Mouse (Mus musculus) regulatory T cell (primary cell): Measurements from ENCODE around the gene Zscan5b.
"Not testable (repeated sequence)": the region's sequence is repeated elsewhere in the genome, so short reads cannot be mapped to it uniquely, and the experiment has no call there.

Experiments
- in situ Hi-C: fragments of 300-600 bp; cut with MboI, MseI; formaldehyde crosslinking; loops from one replicate; pipeline ENCODE4 v1.15.1; 2025; ENCODE audit warnings: high pct_unique_total_duplicates

The Zscan5b gene

GRCm38 (mm10) chr7:6221978-6222377, at the start of gene Zscan5b:
Zscan5b (plus strand) TSS chr7:6222278.
- in situ Hi-C loops, result no loop called here

GRCm38 (mm10) chr7:6172674-6173244, 49.3 kb upstream of the Zscan5b start:
- in situ Hi-C loops, result loop anchor here (25.0 kb wide), 1 partner anchor 1710 kb away; the partner anchor contains the start of gene Eps8l1

GRCm38 (mm10) chr7:6173872-6174271, 48.2 kb upstream of the Zscan5b start:
- in situ Hi-C loops, result loop anchor here (25.0 kb wide), 1 partner anchor 1712 kb away; the partner anchor contains the start of gene Eps8l1

GRCm38 (mm10) chr7:6174365-6174987, 47.6 kb upstream of the Zscan5b start:
- in situ Hi-C loops, result loop anchor here (25.0 kb wide), 1 partner anchor 1712 kb away; the partner anchor contains the start of gene Eps8l1

DNA sequence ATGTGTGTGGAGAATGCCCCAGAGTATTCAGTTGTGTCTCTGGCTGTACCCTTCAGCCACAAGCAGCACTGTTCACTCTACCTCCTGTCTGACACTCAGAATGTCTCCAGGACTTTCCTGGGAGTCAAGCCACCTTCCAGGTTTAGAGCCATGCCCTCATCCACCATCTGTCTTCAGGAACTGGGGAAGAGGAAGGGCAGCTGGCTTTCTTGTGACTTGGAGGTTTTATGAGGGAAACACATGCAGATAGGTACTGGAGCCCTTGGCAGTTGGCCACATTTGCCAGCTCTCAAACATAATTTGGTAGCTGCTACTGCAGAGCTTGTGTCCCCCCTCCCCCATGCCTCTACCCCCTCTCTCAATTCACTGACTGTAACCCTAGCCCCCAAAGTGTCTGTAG, 43.1 kb upstream of the Zscan5b start:
- in situ Hi-C loops, result no loop called here

DNA sequence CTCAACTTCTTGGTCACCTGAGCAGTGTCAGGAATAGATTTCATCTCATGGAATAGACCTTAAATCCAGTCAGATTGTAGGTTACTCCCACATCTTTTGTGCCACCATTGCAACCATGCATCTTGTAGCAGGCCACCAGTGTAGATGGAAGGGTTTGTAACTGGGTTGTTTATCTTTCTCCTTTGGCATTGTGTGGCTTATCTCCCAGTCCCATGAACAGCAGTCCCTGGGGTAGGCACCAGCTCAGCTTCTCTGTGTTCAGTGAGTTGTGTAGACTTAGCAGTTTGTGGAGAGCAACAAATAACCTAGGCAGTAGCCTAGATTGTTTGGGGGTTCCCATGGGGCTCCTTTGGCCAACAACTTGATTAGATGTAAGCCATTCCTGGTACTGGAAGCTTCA, 39.2 kb upstream of the Zscan5b start:
- in situ Hi-C loops, result loop anchor here (10.0 kb wide), 1 partner anchor 1098 kb away; the partner anchor contains the start of gene Epn1

DNA sequence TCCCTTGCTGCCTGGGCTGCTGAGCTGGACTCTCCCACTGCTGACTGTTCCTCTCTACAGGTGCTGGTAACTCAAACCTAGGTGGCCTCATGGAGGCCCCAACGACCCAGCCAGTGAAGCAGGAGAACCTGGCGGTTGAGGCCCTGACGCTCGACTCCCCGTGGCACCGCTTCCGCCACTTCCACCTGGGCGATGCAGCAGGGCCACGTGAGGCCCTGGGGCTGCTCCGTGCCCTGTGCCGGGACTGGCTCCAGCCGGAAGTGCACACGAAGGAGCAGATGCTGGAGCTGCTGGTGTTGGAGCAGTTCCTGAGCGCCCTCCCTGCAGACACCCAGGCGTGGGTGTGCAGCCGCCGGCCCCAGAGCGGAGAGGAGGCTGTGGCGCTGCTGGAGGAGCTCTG, 38.3 kb upstream of the Zscan5b start:
- in situ Hi-C loops, result loop anchor here (10.0 kb wide), 1 partner anchor 1099 kb away; the partner anchor contains the start of gene Epn1

- in situ Hi-C loops, result loop anchor here (10.0 kb wide), 1 partner anchor 1100 kb away; the partner anchor contains the start of gene Epn1
These were observed 37.6 kb upstream of the Zscan5b start for GRCm38 (mm10) chr7:6184521-6184920.

GRCm38 (mm10) chr7:6185391-6185790, 36.7 kb upstream of the Zscan5b start:
- in situ Hi-C loops, result loop anchor here (10.0 kb wide), 1 partner anchor 1101 kb away; the partner anchor contains the start of gene Epn1

DNA sequence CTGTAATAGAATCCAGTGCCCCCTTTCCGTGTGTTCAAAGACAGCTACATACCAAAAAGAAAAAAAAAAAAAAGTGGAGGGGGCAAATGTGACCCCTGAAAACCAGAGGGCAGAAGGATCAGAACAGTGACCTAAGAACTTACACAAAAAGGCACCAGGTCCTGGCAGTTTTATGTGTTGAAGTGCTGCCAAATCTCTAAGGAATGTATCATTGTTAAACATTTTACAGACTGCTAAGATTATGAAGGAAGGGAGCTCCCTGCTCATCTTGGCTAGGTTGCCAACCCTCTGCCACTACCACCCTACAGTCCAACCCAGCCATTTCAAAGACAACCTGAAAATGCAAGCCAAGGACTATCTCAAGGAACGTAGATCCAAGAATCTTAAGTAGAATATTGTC, 35.9 kb upstream of the Zscan5b start:
- in situ Hi-C loops, result loop anchor here (10.0 kb wide), 1 partner anchor 1101 kb away; the partner anchor contains the start of gene Epn1

DNA sequence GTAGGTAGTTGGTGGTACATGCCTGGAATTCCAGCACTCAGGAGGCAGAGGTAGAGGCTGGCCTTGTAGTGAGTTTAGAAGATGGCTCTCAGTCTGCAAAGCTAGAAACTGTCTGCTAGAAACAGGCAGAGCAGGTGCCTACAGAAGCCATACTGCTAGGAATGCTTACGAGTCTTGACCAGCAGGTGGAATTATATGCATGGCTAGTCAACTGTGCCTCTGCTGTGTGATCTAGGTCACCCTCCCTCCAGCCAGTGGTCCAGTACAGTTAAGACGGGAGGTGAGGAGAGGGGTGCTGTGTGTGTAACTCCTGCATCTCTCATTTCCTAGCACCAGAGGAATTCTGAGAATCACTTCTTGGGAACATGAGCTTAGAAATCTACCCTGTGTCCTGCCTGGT, 35.3 kb upstream of the Zscan5b start:
- in situ Hi-C loops, result loop anchor here (10.0 kb wide), 1 partner anchor 1102 kb away; the partner anchor contains the start of gene Epn1

- in situ Hi-C loops, result loop anchor here (10.0 kb wide), 1 partner anchor 1105 kb away; the partner anchor contains the start of gene Epn1
These were observed 32.5 kb upstream of the Zscan5b start for GRCm38 (mm10) chr7:6189542-6189941.

GRCm38 (mm10) chr7:6191376-6191775, 30.7 kb upstream of the Zscan5b start:
- in situ Hi-C loops, result loop anchor here (5.0 kb wide), 1 partner anchor 64 kb away; no protein-coding TSS in a partner anchor

DNA sequence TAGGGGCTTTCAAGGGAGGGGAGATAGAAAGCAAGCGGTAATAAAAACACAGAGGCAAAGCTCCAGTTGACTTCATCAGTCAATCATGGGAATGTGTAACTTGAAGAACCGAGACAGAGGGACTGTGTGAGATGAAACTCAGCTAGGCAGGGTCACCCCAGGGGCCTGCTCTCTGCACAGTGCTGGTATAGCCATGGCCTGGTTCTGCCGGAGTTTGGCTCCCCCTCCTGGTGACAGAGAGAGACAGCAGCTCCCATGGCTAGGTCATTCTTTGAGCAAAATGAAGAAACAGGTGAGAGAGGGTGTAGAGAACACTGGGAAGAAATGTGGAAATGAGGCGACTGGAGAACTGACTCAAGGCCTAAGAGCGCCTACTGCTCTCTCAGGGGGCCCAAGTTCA, 27.9 kb upstream of the Zscan5b start:
- in situ Hi-C loops, result loop anchor here (5.0 kb wide), 1 partner anchor 67 kb away; no protein-coding TSS in a partner anchor

DNA sequence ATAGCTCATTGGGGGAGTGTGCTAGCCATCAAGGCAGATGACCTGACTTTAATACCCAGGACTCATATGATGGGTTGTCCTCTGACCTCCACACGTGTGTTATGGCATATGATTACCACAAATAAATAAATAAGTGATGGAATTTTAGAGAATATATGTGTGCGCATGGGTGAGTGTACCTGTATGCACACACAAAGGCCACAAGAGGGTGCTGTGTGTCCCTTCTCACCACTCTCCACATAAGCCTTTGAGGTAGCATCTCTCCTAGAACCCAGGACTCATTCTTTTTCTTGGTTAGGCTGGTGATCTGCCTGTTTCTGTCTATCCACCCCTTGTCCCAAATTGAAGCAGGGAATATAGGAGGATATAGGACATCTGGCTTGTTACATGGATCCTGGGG, 26.3 kb upstream of the Zscan5b start:
- in situ Hi-C loops, result no loop called here

DNA sequence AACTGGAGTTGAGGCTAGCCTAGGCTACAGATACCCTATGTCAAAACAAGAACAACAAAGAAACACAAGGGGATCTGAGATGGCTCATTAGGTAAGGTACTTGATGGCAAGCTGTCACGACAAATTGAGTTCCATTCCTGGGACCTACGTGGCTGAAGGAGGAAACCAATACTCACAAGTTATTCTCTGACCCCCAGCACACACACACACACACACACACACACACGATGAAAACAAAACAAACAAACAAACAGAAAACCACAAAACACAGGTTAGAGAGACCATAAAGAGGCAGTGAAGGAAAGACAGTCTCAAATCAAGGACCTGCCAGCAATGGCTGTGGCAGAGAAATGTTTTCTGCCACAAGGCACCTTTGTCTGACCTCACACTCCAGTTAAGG, 25.3 kb upstream of the Zscan5b start, which contains the start of gene Galp:
Gene Galp (plus strand): TSS at position 301 of the 400 bp plus-strand sequence.
- in situ Hi-C loops, result no loop called here

GRCm38 (mm10) chr7:6204200-6204599, 17.9 kb upstream of the Zscan5b start:
- in situ Hi-C loops, result no loop called here

- in situ Hi-C loops, result no loop called here
These were observed 8.9 kb upstream of the Zscan5b start for GRCm38 (mm10) chr7:6213144-6213543.

- in situ Hi-C loops, result not testable (repeated sequence)
These were observed 7.4 kb upstream of the Zscan5b start for GRCm38 (mm10) chr7:6214691-6215090.

DNA sequence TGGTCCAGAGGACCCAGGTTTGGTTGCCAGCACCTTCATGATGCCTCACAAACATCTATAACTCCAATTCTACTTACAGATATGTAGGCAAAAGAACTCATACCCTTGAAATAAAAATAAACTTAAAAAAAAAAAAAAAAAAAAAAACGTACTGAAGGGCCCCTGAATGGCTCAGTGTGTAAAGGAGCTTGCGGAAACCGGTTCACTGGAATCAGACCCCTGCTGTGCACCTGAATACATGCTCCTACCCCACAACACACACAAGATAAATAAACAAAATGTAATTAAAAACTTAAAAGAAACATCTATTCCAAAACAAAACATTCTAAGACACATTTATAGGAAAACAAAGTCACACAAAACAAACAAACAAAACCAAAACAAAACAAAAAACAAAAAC, 1.9 kb upstream of the Zscan5b start:
- in situ Hi-C loops, result no loop called here

GRCm38 (mm10) chr7:6228491-6228890, 6.4 kb downstream of the Zscan5b start:
- in situ Hi-C loops, result not testable (repeated sequence)

DNA sequence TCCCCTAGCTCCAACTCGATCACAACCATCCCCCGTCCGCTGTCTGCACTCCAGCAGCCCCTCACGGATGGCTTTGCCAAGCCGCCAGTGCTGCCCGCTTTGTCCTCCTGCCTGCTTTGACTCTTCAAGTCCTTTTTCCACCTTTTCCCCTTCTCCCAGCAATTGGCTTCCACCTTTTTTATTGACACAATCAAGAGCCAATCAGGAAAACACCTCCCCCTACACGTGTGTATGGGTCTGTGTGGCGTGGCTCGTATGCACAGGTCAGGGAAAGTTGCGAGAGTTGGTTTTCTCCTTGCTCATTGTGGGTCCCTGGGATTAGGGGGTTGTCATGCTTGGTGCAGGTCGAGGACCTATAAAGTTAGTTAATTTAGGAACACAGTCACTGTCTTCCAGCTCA, 17.7 kb downstream of the Zscan5b start:
- in situ Hi-C loops, result no loop called here
